Mouse (Mus musculus): ENCODE measurements at regions not wholly inside any gene's neighbourhood (a gene's known extent, or its start where the extent isn't known, plus 50 kb on each side); places are given as distances from the start of the nearest gene placed in this dataset.

DNA sequence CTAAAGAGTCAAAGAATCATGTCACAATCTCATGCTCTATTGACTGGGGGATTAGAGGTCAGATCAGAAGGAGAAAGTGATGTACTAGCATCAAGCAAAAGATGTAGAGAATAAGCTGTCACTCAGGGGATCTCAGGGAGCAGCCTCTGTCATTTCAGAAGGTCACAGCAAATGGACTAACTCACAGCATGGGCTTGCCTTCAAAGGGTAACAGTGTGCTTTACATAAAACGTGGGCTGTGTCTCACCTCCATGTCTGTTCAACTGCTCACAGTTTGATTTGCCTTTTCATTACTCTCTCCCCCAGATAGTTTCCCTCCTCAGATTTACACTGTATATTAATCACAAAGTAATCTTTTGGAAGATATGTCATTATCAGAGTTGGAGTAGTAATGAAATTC is 527.4 kb upstream of the Tyrp1 start:
- no peak for TF ChIP-seq EP300 (IDR thresholded peaks at IDR 0.05)
- no peak for TF ChIP-seq CTCF (IDR thresholded peaks at IDR 0.05)
- 38% methylated on average over 1 of the region's 1 CpGs for WGBS
- Histone ChIP-seq H3K4me2 (replicated peaks; ENCODE audit: low read depth, low read length) (no peak overlapping the region), H3K27me3 (replicated peaks; ENCODE audit: insufficient read depth, low read length) (no peaks in the 10 kb centered on the region), H3K4me1 (ENCODE audit: insufficient read depth, low read depth, low read length) (no peaks in the 10 kb centered on the region), H3K27ac (ENCODE audit: low read length) (no peak overlapping the region), H3K9me3 (ENCODE audit: low read length) (no peaks in the 10 kb centered on the region), H3K4me3 (ENCODE audit: low read depth, low read length) (no peak overlapping the region), H3K9ac (replicated peaks; ENCODE audit: low read depth) (no peak overlapping the region), H3K36me3 (ENCODE audit: insufficient read depth, low read length) (no peaks in the 10 kb centered on the region)
- DNase-seq (ENCODE audit: low spot score), result no peak
- no peak for ATAC-seq

DNA sequence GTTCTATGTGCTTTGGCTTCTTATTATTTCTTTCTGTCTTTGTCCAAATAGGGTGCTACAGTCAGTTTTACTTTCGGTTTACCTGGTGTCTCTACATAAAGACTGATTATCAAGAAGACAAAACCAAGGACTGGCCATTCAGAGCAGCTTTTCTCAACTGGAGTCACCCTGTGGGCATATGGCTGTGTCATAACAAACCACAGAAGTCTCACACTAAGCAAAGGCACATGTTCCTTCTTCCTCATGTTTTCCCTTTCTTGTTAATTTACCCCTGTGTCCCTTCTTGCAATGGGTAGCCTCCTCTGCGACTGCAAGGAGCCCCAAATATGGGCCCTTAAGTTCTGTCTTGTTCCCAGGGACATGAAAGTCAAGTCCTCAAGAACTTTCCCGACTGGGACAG is 523.3 kb upstream of the Tyrp1 start:
- H3K36me3 ChIP-seq (ENCODE audit: insufficient read depth, low read length), result no peaks in the 10 kb centered on the region
- H3K4me2 ChIP-seq (replicated peaks; ENCODE audit: low read depth, low read length), result no peak overlapping the region
- H3K27me3 ChIP-seq (replicated peaks; ENCODE audit: insufficient read depth, low read length), result no peaks in the 10 kb centered on the region
- 40% methylated on average over 3 of the region's 3 CpGs for WGBS
- H3K9ac ChIP-seq (replicated peaks; ENCODE audit: low read depth), result no peak overlapping the region
- H3K9me3 ChIP-seq (ENCODE audit: low read length), result no peaks in the 10 kb centered on the region
- H3K4me3 ChIP-seq (ENCODE audit: low read depth, low read length), result no peak overlapping the region
- TF ChIP-seq CTCF (IDR thresholded peaks at IDR 0.05) (no peak), EP300 (IDR thresholded peaks at IDR 0.05) (no peak)
- no peak overlapping the region for H3K27ac ChIP-seq (ENCODE audit: low read length)
- 0 out of 2 replicates have a peak, but pooled peaks have one; percentile 38 for ATAC-seq
- peak; percentile 12 for DNase-seq (ENCODE audit: low spot score)
- no peaks in the 10 kb centered on the region for H3K4me1 ChIP-seq (ENCODE audit: insufficient read depth, low read depth, low read length)

DNA sequence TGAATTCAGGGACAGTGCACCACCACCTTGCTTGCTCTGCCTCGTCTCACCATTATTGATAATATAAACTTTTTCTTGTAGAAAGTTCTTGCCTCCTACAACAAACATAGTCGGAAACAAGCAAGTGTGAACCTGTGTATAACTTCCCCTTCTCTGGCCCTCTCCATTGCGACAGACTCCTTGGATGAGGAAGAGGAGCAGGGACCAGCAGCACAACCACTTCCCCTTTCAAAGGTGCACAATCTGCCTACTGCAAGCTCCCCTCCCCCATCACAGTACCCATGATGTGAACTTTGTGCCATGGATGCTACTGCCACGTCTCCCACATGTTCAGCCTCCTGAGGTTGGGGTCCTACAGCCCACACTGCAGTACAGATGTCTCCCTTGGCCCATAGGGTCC is 522.8 kb upstream of the Tyrp1 start:
- Histone ChIP-seq H3K27ac (ENCODE audit: low read length) (no peak overlapping the region), H3K36me3 (ENCODE audit: insufficient read depth, low read length) (no peaks in the 10 kb centered on the region), H3K9ac (replicated peaks; ENCODE audit: low read depth) (no peak overlapping the region), H3K4me2 (replicated peaks; ENCODE audit: low read depth, low read length) (no peak overlapping the region), H3K9me3 (ENCODE audit: low read length) (no peaks in the 10 kb centered on the region), H3K4me3 (ENCODE audit: low read depth, low read length) (no peak overlapping the region), H3K27me3 (replicated peaks; ENCODE audit: insufficient read depth, low read length) (no peaks in the 10 kb centered on the region), H3K4me1 (ENCODE audit: insufficient read depth, low read depth, low read length) (no peaks in the 10 kb centered on the region)
- ATAC-seq, result peak; percentile 70
- peak; percentile 48 for DNase-seq (ENCODE audit: low spot score)
- no peak for TF ChIP-seq EP300 (IDR thresholded peaks at IDR 0.05)
- no peak for TF ChIP-seq CTCF (IDR thresholded peaks at IDR 0.05)
- 63% methylated on average over 4 of the region's 4 CpGs for WGBS

Measured in lung, postnatal 0 days (tissue).